Mouse (Mus musculus): ENCODE data around the gene Ppp2r5a. TPM values are rescaled to one million over a fixed set of nuclear protein-coding genes. Genes with fewer than 3 reads are reported as not detected.
A peak's percentile ranks its signal among the peaks of the same experiment; 100 is the strongest.

Gene Ppp2r5a
- polyA plus RNA-seq, 1 experiment = 73.2 TPM

DNA sequence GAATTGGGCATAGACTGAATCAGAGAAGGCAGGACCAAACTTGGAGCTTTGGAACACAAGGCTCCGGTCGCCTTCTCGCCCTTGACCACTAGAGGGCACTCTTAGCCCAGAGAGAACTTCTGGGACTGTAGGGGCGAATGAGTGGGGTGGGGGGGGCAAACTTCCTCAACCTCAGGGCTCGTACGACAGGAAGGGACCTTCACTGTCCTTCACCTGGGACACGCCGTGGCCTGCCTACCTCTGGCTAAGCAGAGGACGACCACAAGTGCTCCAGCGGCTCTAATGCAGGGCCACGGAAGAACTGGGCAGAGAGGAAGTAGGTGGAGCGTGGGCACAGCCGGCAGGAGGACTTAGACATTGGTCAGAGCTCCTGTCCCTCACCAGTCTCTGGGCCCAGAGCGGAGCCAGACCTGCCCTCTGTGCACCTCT lies 90.5 kb downstream of the Ppp2r5a start:
- peak overlapping the region; percentile 63 for H3K27ac ChIP-seq (ENCODE audit: insufficient read depth, low read depth, low read length)
- 0% methylated on average over 14 of the region's 14 CpGs for whole genome bisulfite sequencing
- peak overlapping the region; percentile 67 for H3K4me3 ChIP-seq (ENCODE audit: insufficient read depth, low read depth, low read length)
- H3K36me3 ChIP-seq (ENCODE audit: control insufficient read depth, insufficient read depth, low read length) = no peaks in the 10 kb centered on the region
- no peaks in the 10 kb centered on the region for H3K27me3 ChIP-seq (replicated peaks; ENCODE audit: control insufficient read depth, insufficient read depth, low read length)
- TF ChIP-seq CTCF (conservative IDR thresholded peaks at IDR 0.05; ENCODE audit: insufficient read depth, insufficient read length, low read depth, low read length) = peak; percentile 85
- TF ChIP-seq POLR2A (IDR thresholded peaks at IDR 0.05; ENCODE audit: low read depth, low read length) = peak; percentile 62
- peak; percentile 93 for DNase-seq
- peaks cover 3% of the 10 kb centered on the region; the same call in 1 of the 2 replicates for H3K4me1 ChIP-seq (ENCODE audit: control insufficient read depth, insufficient read depth, low read length)

DNA sequence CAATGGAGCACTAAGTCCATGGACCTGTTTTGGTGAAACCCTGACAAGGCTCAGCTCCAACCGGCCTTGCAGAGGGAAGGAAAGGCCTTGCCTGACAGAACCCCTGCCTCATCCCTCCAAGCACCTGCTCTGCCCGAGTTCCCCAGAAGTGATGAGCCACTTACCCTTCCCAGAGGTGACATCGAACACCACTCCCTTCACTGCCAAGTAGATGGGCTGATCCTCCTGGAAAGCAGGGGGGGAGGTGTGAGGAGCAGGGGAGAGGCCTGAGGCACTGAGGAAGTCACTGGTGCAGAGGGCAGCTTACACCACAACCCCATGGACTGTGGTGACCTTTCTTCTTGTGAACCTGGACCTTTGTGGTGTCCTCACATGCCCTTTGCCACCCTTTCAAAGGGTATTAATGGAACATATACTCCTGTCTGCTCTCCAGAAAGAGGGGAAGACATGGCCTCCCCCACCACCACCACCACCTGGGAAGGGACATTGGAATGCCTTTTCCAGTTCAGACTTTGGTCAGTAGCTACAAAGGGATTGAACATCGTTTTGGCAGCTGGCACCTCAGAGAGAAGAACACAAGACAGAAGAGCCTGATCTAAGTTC lies 91.7 kb downstream of the Ppp2r5a start:
- TF ChIP-seq POLR2A (IDR thresholded peaks at IDR 0.05; ENCODE audit: low read depth, low read length) (no peak), CTCF (conservative IDR thresholded peaks at IDR 0.05; ENCODE audit: insufficient read depth, insufficient read length, low read depth, low read length) (no peak)
- Histone ChIP-seq H3K4me3 (ENCODE audit: insufficient read depth, low read depth, low read length) (no peak overlapping the region), H3K27me3 (replicated peaks; ENCODE audit: control insufficient read depth, insufficient read depth, low read length) (no peaks in the 10 kb centered on the region), H3K27ac (ENCODE audit: insufficient read depth, low read depth, low read length) (no peak overlapping the region), H3K4me1 (ENCODE audit: control insufficient read depth, insufficient read depth, low read length) (peaks cover 3% of the 10 kb centered on the region; the same call in 1 of the 2 replicates), H3K36me3 (ENCODE audit: control insufficient read depth, insufficient read depth, low read length) (no peaks in the 10 kb centered on the region)
- WGBS = 57% methylated on average over 4 of the region's 4 CpGs
- peak; percentile 45 for DNase-seq

DNA sequence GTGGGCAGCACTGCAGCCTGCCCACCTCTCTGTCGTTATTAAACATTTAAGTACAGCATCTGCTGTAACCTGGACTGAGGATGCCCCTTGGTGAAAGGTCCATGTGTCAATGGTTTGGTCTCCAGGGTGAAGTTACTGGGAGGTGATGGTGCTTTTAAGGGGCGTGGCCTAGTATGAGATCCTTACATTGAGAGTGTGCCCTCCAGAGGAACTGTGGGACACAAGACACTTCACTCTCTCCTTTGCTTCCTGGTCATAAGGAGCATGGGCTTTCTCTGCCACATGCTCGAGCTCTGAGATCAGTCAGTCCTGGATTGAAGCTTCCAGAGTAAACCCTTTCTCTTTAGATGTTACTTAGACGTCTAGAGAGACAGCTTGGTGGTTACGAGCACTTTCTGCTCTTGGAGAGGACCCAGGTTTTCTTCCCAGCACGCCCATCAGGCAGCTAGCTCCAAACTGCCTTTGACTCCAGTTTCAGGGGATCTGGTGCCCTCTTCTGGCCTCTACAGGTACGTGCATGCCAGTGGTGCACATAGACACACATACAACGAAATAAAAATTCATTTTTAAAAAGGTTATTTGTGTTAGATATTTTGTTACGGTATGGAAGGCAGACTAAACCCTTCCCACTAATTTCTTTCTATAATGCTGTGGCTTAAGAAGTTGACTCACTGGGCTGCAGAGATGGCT lies 95.2 kb downstream of the Ppp2r5a start:
- no peak overlapping the region for H3K4me3 ChIP-seq (ENCODE audit: insufficient read depth, low read depth, low read length)
- WGBS = 92% methylated on average over 9 of the region's 9 CpGs
- TF ChIP-seq CTCF (conservative IDR thresholded peaks at IDR 0.05; ENCODE audit: insufficient read depth, insufficient read length, low read depth, low read length) (peak; percentile 43), POLR2A (IDR thresholded peaks at IDR 0.05; ENCODE audit: low read depth, low read length) (no peak)
- H3K27me3 ChIP-seq (replicated peaks; ENCODE audit: control insufficient read depth, insufficient read depth, low read length) = no peaks in the 10 kb centered on the region
- H3K36me3 ChIP-seq (ENCODE audit: control insufficient read depth, insufficient read depth, low read length) = no peaks in the 10 kb centered on the region
- no peak for DNase-seq
- no peaks in the 10 kb centered on the region; the same call in 1 of the 2 replicates for H3K4me1 ChIP-seq (ENCODE audit: control insufficient read depth, insufficient read depth, low read length)
- no peak overlapping the region for H3K27ac ChIP-seq (ENCODE audit: insufficient read depth, low read depth, low read length)

DNA sequence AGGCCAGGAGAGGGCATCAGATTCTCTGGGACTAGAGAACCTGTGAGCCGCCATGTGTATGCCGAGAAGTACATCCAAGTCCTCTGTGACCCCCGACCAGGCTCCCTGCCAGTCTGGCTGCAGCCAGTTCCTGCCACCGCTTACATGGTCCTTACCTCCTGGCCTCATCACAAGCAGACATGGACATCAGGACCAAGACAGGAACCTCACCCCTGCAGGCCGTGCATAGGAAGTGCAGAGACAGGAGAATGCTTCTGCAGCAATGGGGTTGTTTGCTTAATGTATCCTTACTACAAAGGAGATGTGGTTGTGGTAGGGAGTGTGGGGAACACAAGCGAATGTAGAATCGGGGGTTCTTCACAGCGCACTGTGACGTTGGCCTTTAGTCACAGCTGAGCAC lies 96.8 kb downstream of the Ppp2r5a start:
- DNase-seq = no peak
- Histone ChIP-seq H3K4me3 (ENCODE audit: insufficient read depth, low read depth, low read length) (no peak overlapping the region), H3K27ac (ENCODE audit: insufficient read depth, low read depth, low read length) (no peak overlapping the region), H3K27me3 (replicated peaks; ENCODE audit: control insufficient read depth, insufficient read depth, low read length) (no peaks in the 10 kb centered on the region), H3K36me3 (ENCODE audit: control insufficient read depth, insufficient read depth, low read length) (no peaks in the 10 kb centered on the region), H3K4me1 (ENCODE audit: control insufficient read depth, insufficient read depth, low read length) (no peaks in the 10 kb centered on the region)
- no peak for TF ChIP-seq POLR2A (IDR thresholded peaks at IDR 0.05; ENCODE audit: low read depth, low read length)
- 0 out of 2 replicates have a peak, but pooled peaks have one; percentile 25 for TF ChIP-seq CTCF (conservative IDR thresholded peaks at IDR 0.05; ENCODE audit: insufficient read depth, insufficient read length, low read depth, low read length)
- WGBS = 67% methylated on average over 9 of the region's 9 CpGs

DNA sequence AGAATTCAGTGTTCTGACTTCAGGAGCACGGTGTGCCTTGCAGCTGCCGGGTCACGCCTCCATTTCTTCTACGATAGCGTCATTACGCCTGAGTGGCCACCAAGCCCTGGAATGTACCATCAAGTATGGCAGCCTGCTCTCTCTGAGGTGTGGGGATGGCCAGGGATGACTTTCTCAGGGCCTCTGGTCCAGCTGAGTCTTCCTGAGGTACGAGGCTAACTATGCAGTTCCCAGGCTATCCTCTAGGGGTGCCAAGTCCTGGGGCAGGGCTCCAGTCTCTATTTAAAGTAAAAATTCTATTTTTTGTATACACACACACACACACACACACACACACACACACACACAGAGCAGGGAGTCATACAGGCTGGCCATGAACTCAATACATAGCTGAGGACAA lies 97.5 kb downstream of the Ppp2r5a start:
- Histone ChIP-seq H3K27me3 (replicated peaks; ENCODE audit: control insufficient read depth, insufficient read depth, low read length) (no peaks in the 10 kb centered on the region), H3K36me3 (ENCODE audit: control insufficient read depth, insufficient read depth, low read length) (no peaks in the 10 kb centered on the region), H3K4me1 (ENCODE audit: control insufficient read depth, insufficient read depth, low read length) (no peaks in the 10 kb centered on the region), H3K27ac (ENCODE audit: insufficient read depth, low read depth, low read length) (no peak overlapping the region), H3K4me3 (ENCODE audit: insufficient read depth, low read depth, low read length) (no peak overlapping the region)
- TF ChIP-seq CTCF (conservative IDR thresholded peaks at IDR 0.05; ENCODE audit: insufficient read depth, insufficient read length, low read depth, low read length) = peak; percentile 48; the same call in 1 of the 2 replicates
- TF ChIP-seq POLR2A (IDR thresholded peaks at IDR 0.05; ENCODE audit: low read depth, low read length) = no peak
- DNase-seq = no peak
- WGBS = 57% methylated on average over 7 of the region's 7 CpGs

DNA sequence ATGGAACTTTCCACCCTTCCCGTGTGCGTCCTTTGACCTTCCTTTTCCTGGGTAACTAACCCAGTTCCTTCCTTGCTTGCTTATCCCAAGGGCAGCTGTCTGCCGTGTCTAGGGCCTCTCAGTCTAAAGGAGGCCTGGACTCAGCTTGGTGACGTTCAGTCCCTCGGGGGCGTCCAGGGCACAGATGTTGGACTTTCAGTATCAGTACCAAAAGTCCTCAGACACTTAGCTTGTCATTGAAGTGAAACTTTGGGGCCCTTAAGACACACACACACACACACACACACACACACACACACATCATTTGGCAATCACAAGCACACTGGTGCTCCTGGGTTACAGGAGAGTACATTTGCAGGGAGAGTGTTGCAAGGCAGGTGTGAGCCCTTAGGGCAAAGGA lies 98.9 kb downstream of the Ppp2r5a start:
- no peak for DNase-seq
- 63% methylated on average over 6 of the region's 6 CpGs for WGBS
- no peak overlapping the region for H3K27ac ChIP-seq (ENCODE audit: insufficient read depth, low read depth, low read length)

DNA sequence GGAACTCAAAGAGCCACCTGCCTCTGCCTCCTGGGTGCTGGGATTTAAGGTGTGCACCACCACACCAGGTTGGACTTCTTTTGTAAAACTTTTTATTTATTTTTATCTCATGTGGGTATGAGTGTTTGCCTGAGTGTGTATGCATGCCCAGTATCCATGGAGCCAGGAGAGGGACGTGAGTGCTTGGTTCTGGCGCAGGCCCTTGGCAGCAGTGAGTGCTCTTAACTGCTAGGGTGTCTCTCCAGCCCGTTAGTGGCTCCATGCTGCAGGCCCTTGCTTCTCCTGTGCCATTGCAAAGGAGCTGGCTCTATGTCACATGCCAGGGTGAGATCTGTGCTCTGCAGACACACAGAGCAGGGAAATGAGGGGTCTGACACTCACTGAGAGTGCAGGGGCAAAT lies 99.3 kb downstream of the Ppp2r5a start:
- TF ChIP-seq POLR2A (IDR thresholded peaks at IDR 0.05; ENCODE audit: low read depth, low read length) = no peak
- no peak for TF ChIP-seq CTCF (conservative IDR thresholded peaks at IDR 0.05; ENCODE audit: insufficient read depth, insufficient read length, low read depth, low read length)
- WGBS = 83% methylated on average over 3 of the region's 3 CpGs
- H3K4me1 ChIP-seq (ENCODE audit: control insufficient read depth, insufficient read depth, low read length) = no peaks in the 10 kb centered on the region

More for the DNA sequence above, 98.9 kb downstream of the Ppp2r5a start:
- no peaks in the 10 kb centered on the region for H3K4me1 ChIP-seq (ENCODE audit: control insufficient read depth, insufficient read depth, low read length)
- no peaks in the 10 kb centered on the region for H3K36me3 ChIP-seq (ENCODE audit: control insufficient read depth, insufficient read depth, low read length)
- no peaks in the 10 kb centered on the region for H3K27me3 ChIP-seq (replicated peaks; ENCODE audit: control insufficient read depth, insufficient read depth, low read length)
- H3K4me3 ChIP-seq (ENCODE audit: insufficient read depth, low read depth, low read length) = no peak overlapping the region
- TF ChIP-seq CTCF (conservative IDR thresholded peaks at IDR 0.05; ENCODE audit: insufficient read depth, insufficient read length, low read depth, low read length) (no peak), POLR2A (IDR thresholded peaks at IDR 0.05; ENCODE audit: low read depth, low read length) (no peak)

More for the DNA sequence above, 99.3 kb downstream of the Ppp2r5a start:
- Histone ChIP-seq H3K4me3 (ENCODE audit: insufficient read depth, low read depth, low read length) (no peak overlapping the region), H3K36me3 (ENCODE audit: control insufficient read depth, insufficient read depth, low read length) (no peaks in the 10 kb centered on the region), H3K27ac (ENCODE audit: insufficient read depth, low read depth, low read length) (no peak overlapping the region), H3K27me3 (replicated peaks; ENCODE audit: control insufficient read depth, insufficient read depth, low read length) (no peaks in the 10 kb centered on the region)
- DNase-seq = no peak

Other genes starting within 250 kb of the Ppp2r5a start
- not detected in 2 replicates for gene Fam71a, start 238.5 kb downstream of the Ppp2r5a start, polyA plus RNA-seq (2012; rRNA removed)
- 1.2 and 1.5 TPM in 2 replicates for gene Atf3, start 185.2 kb downstream of the Ppp2r5a start, polyA plus RNA-seq (2012; rRNA removed)
- 146 and 165 TPM in 2 replicates for gene Nenf, start 85.1 kb downstream of the Ppp2r5a start, polyA plus RNA-seq (2012; rRNA removed)
- gene Tmem206, start 77.4 kb downstream of the Ppp2r5a start, polyA plus RNA-seq (2012; rRNA removed) = 22.1 and 22.2 TPM in 2 replicates
- gene Dtl, start 172.3 kb upstream of the Ppp2r5a start, polyA plus RNA-seq (2012; rRNA removed) = 0.14 and 0.20 TPM in 2 replicates
- gene Ints7, start 172.4 kb upstream of the Ppp2r5a start, polyA plus RNA-seq (2012; rRNA removed) = 12.2 and 12.7 TPM in 2 replicates

Data from kidney, adult 2 months (tissue).